Mouse (Mus musculus) megakaryocyte-erythroid progenitor cell, adult 5-6 weeks (primary cell): ENCODE data around the gene Ces2e. TPM values are rescaled to one million over a fixed set of nuclear protein-coding genes. Genes with fewer than 3 reads are reported as not detected.
"Not testable (repeated sequence)": the region's sequence is repeated elsewhere in the genome, so short reads cannot be mapped to it uniquely, and the experiment has no call there.

ENCODE experiments used
- ATAC-seq: replicated peaks from 2 replicates; pipeline ENCODE4 v1.8.0; 2016; ENCODE audit warnings: mild to moderate bottlenecking, inconsistent platforms; ENCODE audit not compliant: severe bottlenecking, poor library complexity, low FRiP score, low TSS enrichment
- total RNA-seq, 2 experiments: library from RNA; stranded (forward) in 1 of 2; stranded (reverse) in 1 of 2; fragments of 200-1000, 215-1000 nt in 1 of 2; fragments of >200 nt in 1 of 2; fragmentation: Nextera tagmentation in 1 of 2; gene quantifications; 2 replicates each; pipeline ENCODE4 v1.2.3; 2014 to 2017

The Ces2e gene
- total RNA-seq (2014; fragmentation: Nextera tagmentation) = not detected in 2 replicates
- total RNA-seq (2017) = not detected in 2 replicates

- no peak for ATAC-seq
These were observed at the start of gene Ces2e for GRCm38 (mm10) chr8:104925972-104926596. Gene Ces2e (plus strand): TSS chr8:104926260.

- not testable (repeated sequence) for ATAC-seq
These were observed 39.7 kb upstream of the Ces2e start for GRCm38 (mm10) chr8:104886223-104886926.

- no peak for ATAC-seq
These were observed 24.3 kb upstream of the Ces2e start for GRCm38 (mm10) chr8:104901746-104902145.

GRCm38 (mm10) chr8:104907111-104907510 lies 18.9 kb upstream of the Ces2e start:
- ATAC-seq = no peak

GRCm38 (mm10) chr8:104909021-104909420 lies 17.0 kb upstream of the Ces2e start:
- not testable (repeated sequence) for ATAC-seq

GRCm38 (mm10) chr8:104909651-104910050 lies 16.4 kb upstream of the Ces2e start:
- not testable (repeated sequence) for ATAC-seq

- ATAC-seq = no peak
These were observed 1.2 kb downstream of the Ces2e start for GRCm38 (mm10) chr8:104927301-104927700.

- ATAC-seq = 0 out of 2 replicates have a peak, but pooled peaks have one; percentile 47
These were observed 18.6 kb downstream of the Ces2e start for GRCm38 (mm10) chr8:104944665-104945064.

GRCm38 (mm10) chr8:104947056-104947455 lies 21.0 kb downstream of the Ces2e start, which contains the start of gene Ces2f:
Gene Ces2f (plus strand): TSS chr8:104947356.
- ATAC-seq = no peak

- no peak for ATAC-seq
These were observed 23.0 kb downstream of the Ces2e start for GRCm38 (mm10) chr8:104949031-104949430.

GRCm38 (mm10) chr8:104961537-104961961 lies 35.5 kb downstream of the Ces2e start, which contains the start of gene Ces2g:
Gene Ces2g (plus strand): TSS chr8:104961718.
- peak; percentile 83 for ATAC-seq

- ATAC-seq = peak; percentile 90
These were observed 36.3 kb downstream of the Ces2e start for GRCm38 (mm10) chr8:104962229-104962901.

GRCm38 (mm10) chr8:104963375-104963894 lies 37.4 kb downstream of the Ces2e start:
- no peak for ATAC-seq

- no peak for ATAC-seq
These were observed 58.1 kb downstream of the Ces2e start for GRCm38 (mm10) chr8:104984126-104984525.

Other genes starting within 250 kb of the Ces2e start
- not detected in 2 replicates for gene Ces2a, start 192.3 kb upstream of the Ces2e start, total RNA-seq (2014; fragmentation: Nextera tagmentation)
- gene Ces2a, start 192.3 kb upstream of the Ces2e start, total RNA-seq (2017) = not detected in 2 replicates
- gene Ces2b, start 94.7 kb upstream of the Ces2e start, total RNA-seq (2014; fragmentation: Nextera tagmentation) = not detected in 2 replicates
- not detected in 2 replicates for gene Ces2b, start 94.7 kb upstream of the Ces2e start, total RNA-seq (2017)
- gene Ces2c, start 79.2 kb upstream of the Ces2e start, total RNA-seq (2014; fragmentation: Nextera tagmentation) = not detected in 2 replicates
- gene Ces2c, start 79.2 kb upstream of the Ces2e start, total RNA-seq (2017) = not detected in 2 replicates
- not detected in 2 replicates for gene Ces2f, start 21.1 kb downstream of the Ces2e start, total RNA-seq (2014; fragmentation: Nextera tagmentation)
- gene Ces2f, start 21.1 kb downstream of the Ces2e start, total RNA-seq (2017) = not detected in 2 replicates
- 332 and 389 TPM in 2 replicates for gene Ces2g, start 35.5 kb downstream of the Ces2e start, total RNA-seq (2014; fragmentation: Nextera tagmentation)
- gene Ces2g, start 35.5 kb downstream of the Ces2e start, total RNA-seq (2017) = 89.7 and 130 TPM in 2 replicates
- gene Ces2h, start 74.6 kb downstream of the Ces2e start, total RNA-seq (2014; fragmentation: Nextera tagmentation) = not detected in 2 replicates
- not detected in 2 replicates for gene Ces2h, start 74.6 kb downstream of the Ces2e start, total RNA-seq (2017)
- not detected in 2 replicates for gene Ces3a, start 122.3 kb downstream of the Ces2e start, total RNA-seq (2014; fragmentation: Nextera tagmentation)
- not detected in 2 replicates for gene Ces3a, start 122.3 kb downstream of the Ces2e start, total RNA-seq (2017)
- not detected in 2 replicates for gene Ces3b, start 157.5 kb downstream of the Ces2e start, total RNA-seq (2014; fragmentation: Nextera tagmentation)
- gene Ces3b, start 157.5 kb downstream of the Ces2e start, total RNA-seq (2017) = not detected in 2 replicates
- gene Ces4a, start 205.5 kb downstream of the Ces2e start, total RNA-seq (2014; fragmentation: Nextera tagmentation) = not detected in 2 replicates
- not detected in 2 replicates for gene Ces4a, start 205.5 kb downstream of the Ces2e start, total RNA-seq (2017)
- gene Cbfb, start 244.4 kb downstream of the Ces2e start, total RNA-seq (2014; fragmentation: Nextera tagmentation) = 29.5 and 34.0 TPM in 2 replicates
- 48.2 and 98.0 TPM in 2 replicates for gene Cbfb, start 244.4 kb downstream of the Ces2e start, total RNA-seq (2017)